Comparison of ENCODE assay signal across 8 mouse cellular contexts in genomic region chr9:55241863-55242685, GRCm38 (mm10). TPM values are rescaled to one million over a fixed set of nuclear protein-coding genes. Genes with fewer than 3 reads are reported as not detected.
DNase-seq lines count a peak whose midpoint lies in the region; ATAC-seq lines count a peak whose summit lies in the region.

No protein-coding gene starts in this region.

- no peaks in the 10 kb centered on the region for H3K9me3 ChIP-seq in forebrain, embryonic 10.5 days
- no peaks in the 10 kb centered on the region for H3K9me3 ChIP-seq in neural tube, embryonic 12.5 days

- peaks cover 6% of the 10 kb centered on the region; the same call in 1 of the 2 replicates for H3K4me1 ChIP-seq in forebrain, embryonic 10.5 days
- H3K4me1 ChIP-seq in neural tube, embryonic 12.5 days: no peaks in the 10 kb centered on the region

- no peak for ATAC-seq in neural tube, embryonic 12.5 days (ENCODE audit: low FRiP score, low read depth)

- WGBS in forebrain, embryonic 10.5 days: 44% methylated on average over 24 of the region's 24 CpGs
- 47% methylated on average over 24 of the region's 24 CpGs for WGBS in neural tube, embryonic 12.5 days

- no peaks in the 10 kb centered on the region for H3K36me3 ChIP-seq in forebrain, embryonic 10.5 days (replicated peaks)
- no peaks in the 10 kb centered on the region for H3K36me3 ChIP-seq in neural tube, embryonic 12.5 days

- peak overlapping the region; percentile 41 for H3K4me3 ChIP-seq in forebrain, embryonic 10.5 days
- H3K4me3 ChIP-seq in neural tube, embryonic 12.5 days: no peak overlapping the region

- H3K9ac ChIP-seq in neural tube, embryonic 12.5 days: no peak overlapping the region

- no peak overlapping the region for H3K27ac ChIP-seq in forebrain, embryonic 10.5 days
- H3K27ac ChIP-seq in neural tube, embryonic 12.5 days: no peak overlapping the region

- intact Hi-C loops in left cerebral cortex, postnatal 25 days (cut with DNase I): no loop called here

- H3K4me2 ChIP-seq in neural tube, embryonic 12.5 days (replicated peaks): peak overlapping the region; percentile 36

- peak; percentile 78 for DNase-seq in A20 (ENCODE audit: low read depth, low spot score)
- peak; percentile 58 for DNase-seq in CD4-positive, CD25-positive, alpha-beta regulatory T cell, adult 2 months (ENCODE audit: low read depth, low spot score)
- DNase-seq in forebrain, embryonic 10.5 days (ENCODE audit: extremely low spot score, low spot score): peak; percentile 15
- peak; percentile 21 to 56 for DNase-seq in kidney, postnatal 4 days
- no peak for DNase-seq in ovary, adult 18-20 months (ENCODE audit: low spot score)
- DNase-seq in urinary bladder, postnatal 14 days (ENCODE audit: low spot score): no peak
- DNase-seq in left cerebral cortex, postnatal 25 days (ENCODE audit: low spot score in 2 of 2): no peak

- peaks cover 7% of the 10 kb centered on the region; the same call in 1 of the 2 replicates for H3K27me3 ChIP-seq in forebrain, embryonic 10.5 days (ENCODE audit: poor library complexity, severe bottlenecking)
- H3K27me3 ChIP-seq in neural tube, embryonic 12.5 days (replicated peaks): no peaks in the 10 kb centered on the region

RNA-seq across cellular contexts. Expression of gene Fbxo22, which starts 33.3 kb away (rescaled TPM):
- 79.6 and 83.0 TPM in 2 replicates for polyA plus RNA-seq in forebrain, embryonic 10.5 days (2016; fragmentation: Nextera tagmentation; extraction: Ambion mirVana)
- polyA plus RNA-seq in neural tube, embryonic 12.5 days (2016; fragmentation: Nextera tagmentation; extraction: Ambion mirVana): 80.7 and 82.8 TPM in 2 replicates
- 10 to 100 TPM; 38.7 to 44.2 TPM for total RNA-seq in left cerebral cortex, postnatal 25 days (2021)

Comparison
In these comparisons a context has a peak if more than half of its experiments do, and no peak if none do; other contexts are left out.
1. DNase-seq: peak in A20 (single experiment), CD4-positive, CD25-positive, alpha-beta regulatory T cell, adult 2 months (single experiment), forebrain, embryonic 10.5 days (single experiment) and kidney, postnatal 4 days (2 of 2); none in ovary, adult 18-20 months (single experiment), urinary bladder, postnatal 14 days (single experiment) and left cerebral cortex, postnatal 25 days (0 of 2).